Mouse (Mus musculus) bone marrow, adult 2 months (tissue): ENCODE measurements around the gene Chst3.

Experiments
- CTCF ChIP-seq: fragments of 200-500 bp; IDR thresholded peaks from 2 replicates; pipeline ENCODE4 v1.5.1; 2011; ENCODE audit warnings: low read length, control low read depth; ENCODE audit not compliant: control insufficient read depth, insufficient read depth
- POLR2A ChIP-seq: fragments of 200-500 bp; IDR thresholded peaks from 2 replicates; pipeline ENCODE4 v1.6.1; 2011; ENCODE audit warnings: low read depth, mild to moderate bottlenecking, control low read depth, low read length, borderline replicate concordance; ENCODE audit not compliant: control insufficient read depth

GRCm38 (mm10) chr10:60218591-60219499 is at the start of gene Chst3:
- TF ChIP-seq POLR2A (peak; percentile 19; the same call in 1 of the 2 replicates), CTCF (no peak)
